Mouse (Mus musculus): ENCODE results near the gene Cdc42bpg. TPM values are rescaled to one million over a fixed set of nuclear protein-coding genes. Genes with fewer than 3 reads are reported as not detected.
A peak's percentile ranks its signal among the peaks of the same experiment; 100 is the strongest.

Cdc42bpg gene
- total RNA-seq (2014; fragmentation: Nextera tagmentation) (3.4 and 4.4 TPM in 2 replicates), total RNA-seq (2017) (3.1 and 3.7 TPM in 2 replicates)

DNA sequence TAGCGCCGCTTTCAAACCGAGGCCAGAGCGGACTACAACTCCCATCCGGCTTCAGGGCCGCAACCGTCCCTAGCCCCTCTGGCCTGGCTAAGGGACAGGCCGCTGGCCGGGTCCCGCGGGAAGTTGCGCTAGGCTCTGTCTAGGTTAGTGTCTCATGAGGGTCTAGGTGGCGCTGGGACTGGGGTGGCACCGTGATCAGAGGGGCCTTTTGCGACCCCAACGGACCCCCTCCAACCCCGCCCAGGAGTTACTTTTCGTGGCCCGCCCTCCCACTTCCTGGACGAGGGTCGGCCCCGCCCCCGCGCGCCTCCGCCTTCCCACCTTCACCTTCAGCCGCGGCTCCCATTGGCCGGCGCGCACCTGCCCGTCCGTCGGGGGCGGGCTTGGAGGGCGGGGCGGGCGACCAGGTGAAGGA is at the start of gene Cdc42bpg:
Gene Cdc42bpg (plus strand): TSS at position 320 of the 415 bp plus-strand sequence.
- peak; percentile 27; the same call in 1 of the 2 replicates for ATAC-seq (replicated peaks; ENCODE audit: low FRiP score, low TSS enrichment, poor library complexity, severe bottlenecking)

DNA sequence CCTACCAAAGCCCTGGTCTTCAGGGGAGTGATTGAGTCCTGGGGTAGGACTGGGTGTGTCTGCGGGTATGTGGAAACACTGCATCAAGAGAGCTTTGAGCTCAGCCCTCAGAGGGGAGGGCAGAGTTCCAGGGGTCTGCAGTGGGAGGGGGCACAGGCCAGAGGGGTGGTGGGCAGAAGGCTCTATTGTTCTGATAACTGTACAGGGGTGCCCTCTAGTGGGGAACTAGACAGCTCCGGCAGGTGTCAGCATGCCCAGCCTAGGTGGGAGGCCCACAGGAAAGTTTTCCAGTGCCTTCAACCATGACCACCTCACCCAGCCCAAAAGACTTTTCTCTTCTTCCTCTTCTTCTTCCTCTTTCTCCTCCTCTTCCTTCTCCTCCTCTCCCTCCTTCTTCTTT is 45.8 kb upstream of the Cdc42bpg start:
- no peak for ATAC-seq (replicated peaks; ENCODE audit: low FRiP score, low TSS enrichment, poor library complexity, severe bottlenecking)

DNA sequence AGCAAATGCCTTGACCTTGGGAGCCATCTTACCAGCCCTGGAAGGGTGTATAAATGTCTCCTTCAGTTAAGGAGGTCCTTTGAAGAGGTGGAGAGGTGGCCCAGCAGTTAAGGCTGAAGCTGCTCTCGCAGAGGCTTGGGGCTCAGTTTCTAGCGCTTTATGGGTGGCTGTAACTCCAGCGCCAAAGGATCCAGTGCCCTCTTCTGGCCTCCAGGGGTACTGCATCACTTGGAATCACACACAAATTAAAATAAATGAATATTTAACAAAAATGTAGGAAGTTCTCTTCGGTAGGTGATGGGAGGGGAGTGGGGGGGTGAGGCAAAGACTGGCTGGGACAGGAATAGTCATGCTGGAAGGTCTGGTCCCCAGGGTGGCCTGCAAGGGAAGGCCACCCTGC is 45.3 kb upstream of the Cdc42bpg start:
- no peak for ATAC-seq (replicated peaks; ENCODE audit: low FRiP score, low TSS enrichment, poor library complexity, severe bottlenecking)

DNA sequence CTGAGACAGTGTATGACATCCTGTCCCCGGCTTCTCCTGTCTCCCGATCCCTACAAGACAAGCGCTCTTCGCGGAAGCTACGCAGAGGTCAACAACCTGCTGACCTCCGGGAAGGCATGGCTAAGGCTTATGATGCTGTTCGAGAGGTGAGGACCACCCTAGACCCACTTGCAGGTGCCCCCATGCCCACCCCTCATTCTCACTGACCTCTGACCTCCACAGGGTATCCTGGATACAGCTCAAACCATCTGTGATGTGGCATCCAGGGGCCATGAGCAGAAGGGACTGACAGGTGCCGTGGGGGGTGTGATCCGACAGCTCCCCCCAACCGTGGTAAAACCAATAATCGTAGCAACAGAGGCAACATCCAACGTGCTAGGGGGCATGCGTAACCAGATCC is 44.9 kb upstream of the Cdc42bpg start:
- no peak for ATAC-seq (replicated peaks; ENCODE audit: low FRiP score, low TSS enrichment, poor library complexity, severe bottlenecking)

DNA sequence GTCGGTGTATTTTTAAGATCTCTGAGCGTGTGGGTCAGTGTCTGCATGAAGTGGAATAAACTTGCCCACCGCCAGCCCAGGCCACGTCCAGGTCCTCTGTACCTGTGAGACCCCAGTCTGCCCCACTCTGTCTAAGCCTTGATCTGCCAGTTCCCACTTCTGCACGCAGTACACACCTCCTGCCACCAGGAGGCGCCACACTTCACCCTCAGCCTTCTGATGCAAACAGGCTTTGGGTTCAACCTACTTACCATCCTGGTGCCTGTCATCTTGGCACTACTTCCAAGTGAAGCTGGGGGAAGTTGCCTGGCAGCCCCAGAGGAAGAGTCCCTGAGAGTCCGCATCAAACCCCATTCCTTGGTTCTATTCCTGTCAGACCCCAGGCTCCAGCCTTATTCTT is 44.0 kb upstream of the Cdc42bpg start:
- ATAC-seq (replicated peaks; ENCODE audit: low FRiP score, low TSS enrichment, poor library complexity, severe bottlenecking) = peak; percentile 32

DNA sequence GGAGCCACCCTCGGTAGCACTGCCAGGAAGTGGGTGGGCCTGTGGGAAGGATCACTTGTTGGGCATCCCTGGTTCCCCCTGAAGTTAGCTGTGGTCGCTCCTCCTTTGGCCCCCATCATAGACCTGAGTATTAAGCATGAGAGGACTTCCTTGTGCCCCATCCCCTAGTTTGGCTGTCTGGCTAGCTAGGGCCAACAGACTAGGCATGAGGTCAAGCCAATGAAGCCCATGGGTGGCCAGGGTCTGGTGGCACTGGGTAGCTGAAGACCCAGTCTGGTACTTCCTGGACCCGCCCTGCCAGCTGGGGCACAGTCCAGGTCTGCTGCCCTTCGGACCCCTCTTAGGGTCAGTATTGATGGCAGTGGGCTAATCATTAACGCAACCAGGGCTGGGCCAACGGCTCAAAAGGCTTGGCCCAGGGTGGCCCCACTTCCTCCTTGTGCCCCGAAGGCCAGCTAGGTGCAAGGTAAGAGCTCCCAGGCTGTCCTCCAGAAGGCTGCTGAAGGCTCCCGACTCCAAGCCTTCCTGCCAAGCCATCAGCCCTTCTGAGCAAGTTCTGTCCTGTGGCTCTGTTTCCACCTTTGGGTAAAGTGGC is 43.3 kb upstream of the Cdc42bpg start:
- ATAC-seq (replicated peaks; ENCODE audit: low FRiP score, low TSS enrichment, poor library complexity, severe bottlenecking) = no peak

DNA sequence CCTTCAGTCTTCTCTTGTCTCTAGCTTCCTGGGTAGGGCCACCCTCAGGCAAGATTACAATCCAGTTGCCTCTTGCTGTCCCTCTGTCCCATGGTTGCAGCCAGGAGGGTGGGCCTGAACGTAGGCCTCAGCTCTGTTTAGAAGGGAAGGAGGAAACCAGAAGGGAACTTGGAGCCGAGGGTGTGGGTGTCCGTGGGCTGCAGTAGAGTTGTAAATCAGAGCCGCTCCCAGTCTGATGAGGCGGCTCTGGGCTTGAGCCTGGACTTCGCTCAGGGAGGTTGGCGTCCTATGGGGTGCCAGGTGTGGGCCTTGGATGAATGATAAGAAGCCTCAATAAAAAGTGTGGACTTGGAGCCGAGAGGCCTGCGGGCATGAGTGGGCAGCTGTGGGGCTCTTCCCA is 42.1 kb upstream of the Cdc42bpg start:
- ATAC-seq (replicated peaks; ENCODE audit: low FRiP score, low TSS enrichment, poor library complexity, severe bottlenecking) = no peak

DNA sequence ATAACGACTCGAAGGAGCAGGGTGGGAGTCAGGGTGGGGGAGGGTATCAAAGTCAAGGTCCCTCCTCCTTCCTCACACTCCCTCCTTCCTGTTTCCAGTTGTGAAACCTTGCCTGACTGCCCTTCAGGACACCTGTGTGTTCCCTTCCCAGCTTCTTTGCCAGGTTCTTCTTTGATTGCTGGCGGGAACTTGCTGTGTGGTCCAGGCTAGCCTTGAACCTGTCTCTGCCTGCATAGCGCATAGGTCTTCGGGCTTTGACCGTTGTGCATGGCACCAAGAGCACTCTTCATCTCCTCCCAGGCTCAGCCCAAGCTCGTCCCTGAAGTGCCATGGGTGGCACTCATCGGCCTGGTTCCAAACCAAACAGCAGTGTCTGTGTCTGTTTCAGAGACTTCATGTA is 41.3 kb upstream of the Cdc42bpg start:
- ATAC-seq (replicated peaks; ENCODE audit: low FRiP score, low TSS enrichment, poor library complexity, severe bottlenecking) = no peak

DNA sequence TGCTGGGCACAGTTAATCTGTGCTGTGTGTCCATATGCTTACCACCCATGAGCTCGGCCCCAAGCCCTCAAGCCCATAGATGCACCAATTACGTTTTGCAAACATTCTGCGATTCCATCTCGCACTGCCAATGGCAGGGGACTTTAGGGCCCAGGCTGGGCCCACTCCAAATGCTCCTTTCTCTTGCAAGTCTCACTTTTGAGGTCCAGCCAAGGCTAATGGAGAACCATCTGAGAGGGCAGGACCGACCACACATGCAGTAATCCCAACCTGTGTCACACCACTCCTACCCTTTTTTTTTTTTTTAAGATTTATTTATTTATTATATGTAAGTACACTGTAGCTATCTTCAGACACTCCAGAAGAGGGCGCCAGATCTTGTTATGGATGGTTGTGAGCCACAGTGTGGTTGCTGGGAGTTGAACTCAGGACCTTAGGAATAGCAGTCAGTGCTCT is 40.5 kb upstream of the Cdc42bpg start:
- ATAC-seq (replicated peaks; ENCODE audit: low FRiP score, low TSS enrichment, poor library complexity, severe bottlenecking) = no peak

DNA sequence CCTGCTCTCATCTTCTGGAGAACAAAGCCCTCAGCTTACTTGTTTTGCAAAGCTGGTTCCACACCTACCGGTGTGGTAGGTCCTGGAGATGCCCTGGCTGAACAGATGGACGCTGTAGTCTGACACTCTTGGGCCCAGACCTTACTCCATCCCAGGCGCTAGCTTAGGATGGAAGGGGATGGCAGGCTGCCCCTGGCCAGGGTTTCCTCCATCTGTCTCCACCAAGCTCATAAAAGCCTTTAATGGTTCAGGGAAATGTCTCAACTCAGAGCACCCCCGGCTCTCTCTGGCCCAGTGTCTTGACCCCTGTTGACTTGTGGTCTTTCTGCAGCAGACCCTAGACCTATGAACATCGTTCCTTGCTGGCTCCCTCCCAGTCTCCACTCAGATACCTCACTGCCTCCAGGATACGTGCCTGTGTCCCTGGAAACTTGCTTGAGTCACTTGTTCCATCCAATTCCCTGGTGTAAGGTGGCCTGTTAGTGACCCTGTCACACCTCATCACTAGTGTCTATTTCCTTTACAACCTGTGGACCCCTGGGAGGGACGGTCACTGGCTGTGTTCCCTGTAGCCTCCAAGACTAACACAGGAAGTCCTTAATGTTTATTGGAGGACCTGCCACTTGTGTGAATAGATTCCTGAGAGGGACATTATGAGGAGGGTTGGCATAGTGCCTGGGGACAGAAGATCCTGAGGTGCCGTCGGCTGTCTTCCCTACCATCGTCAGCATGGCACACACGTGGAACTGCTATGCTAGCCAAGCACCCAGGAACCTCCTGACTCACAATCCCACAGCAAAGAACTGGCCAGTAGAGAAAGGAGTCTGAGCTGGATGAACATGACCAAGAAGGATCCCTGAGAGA is 38.7 kb upstream of the Cdc42bpg start:
- ATAC-seq (replicated peaks; ENCODE audit: low FRiP score, low TSS enrichment, poor library complexity, severe bottlenecking) = no peak

DNA sequence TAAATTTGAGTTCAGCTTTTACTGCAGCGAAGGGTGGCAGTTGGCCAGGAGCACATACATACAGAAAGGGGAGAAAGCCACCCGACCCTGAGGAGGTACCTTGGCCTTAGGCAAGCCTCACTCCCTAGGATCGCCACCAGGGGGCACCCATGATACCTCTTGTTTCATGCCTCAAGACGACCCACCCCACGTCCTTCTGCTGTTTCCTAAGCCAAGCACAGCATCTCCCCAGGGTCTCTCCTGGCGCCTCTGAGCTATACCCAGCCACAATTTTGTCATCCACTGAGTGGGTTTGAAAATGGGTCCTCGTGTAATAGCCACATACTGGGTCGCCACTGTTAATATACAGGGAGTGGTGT is 38.1 kb upstream of the Cdc42bpg start:
- peak; percentile 82 for ATAC-seq (replicated peaks; ENCODE audit: low FRiP score, low TSS enrichment, poor library complexity, severe bottlenecking)

DNA sequence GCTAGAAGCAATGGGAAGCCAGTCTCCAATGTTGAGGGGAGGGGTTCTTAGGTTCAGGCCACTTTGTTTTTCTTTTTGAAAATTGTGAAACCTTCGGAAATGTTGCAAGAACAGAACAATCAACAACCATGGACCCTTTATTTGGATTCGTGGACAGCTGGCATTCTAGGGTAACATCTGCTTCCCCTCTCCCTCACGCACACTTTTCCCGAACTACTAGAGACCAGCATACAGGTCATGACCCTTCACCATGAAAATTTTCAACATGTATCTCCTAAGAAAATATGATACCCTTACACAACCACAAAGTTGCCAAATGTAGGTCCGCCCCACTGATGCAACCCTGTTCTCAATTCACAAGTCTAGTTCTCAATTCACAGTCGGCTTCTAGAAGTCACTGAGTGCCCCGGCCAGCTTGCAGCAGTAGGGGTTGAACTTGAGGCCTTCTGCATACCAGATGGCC is 37.6 kb upstream of the Cdc42bpg start:
- ATAC-seq (replicated peaks; ENCODE audit: low FRiP score, low TSS enrichment, poor library complexity, severe bottlenecking) = no peak

DNA sequence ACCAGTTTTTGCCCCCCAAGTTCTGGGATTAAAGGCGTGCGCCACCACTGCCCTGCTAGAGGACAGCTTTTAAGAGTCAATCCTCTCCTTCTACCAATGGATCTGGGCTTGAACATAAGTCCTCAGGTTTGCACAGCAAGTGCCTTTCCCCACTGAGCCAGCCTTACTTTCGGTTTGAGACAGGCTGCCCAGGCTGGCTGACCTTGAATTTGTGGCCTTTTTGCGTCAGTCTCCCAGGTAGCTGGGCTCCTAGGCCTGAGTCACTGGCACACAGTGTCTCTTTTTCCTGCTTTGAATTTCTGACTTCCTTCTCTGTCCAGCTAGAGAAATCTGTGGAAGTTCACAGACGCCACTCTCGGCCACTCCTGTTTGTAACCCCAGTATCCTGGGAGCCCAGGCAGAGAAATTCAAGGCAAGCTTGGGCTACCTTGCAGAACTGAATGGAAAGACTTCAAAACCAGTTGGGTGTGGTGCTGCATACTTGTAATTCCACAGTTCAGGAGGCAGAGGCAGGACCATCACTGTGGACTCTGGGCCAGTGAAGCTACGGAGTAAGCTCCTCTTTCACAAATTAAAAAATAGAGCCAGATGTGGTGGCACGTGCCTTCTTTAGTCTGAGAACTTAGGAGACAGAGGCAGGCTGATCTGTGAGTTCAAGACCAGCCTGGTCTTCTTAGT is 36.3 kb upstream of the Cdc42bpg start:
- no peak for ATAC-seq (replicated peaks; ENCODE audit: low FRiP score, low TSS enrichment, poor library complexity, severe bottlenecking)

DNA sequence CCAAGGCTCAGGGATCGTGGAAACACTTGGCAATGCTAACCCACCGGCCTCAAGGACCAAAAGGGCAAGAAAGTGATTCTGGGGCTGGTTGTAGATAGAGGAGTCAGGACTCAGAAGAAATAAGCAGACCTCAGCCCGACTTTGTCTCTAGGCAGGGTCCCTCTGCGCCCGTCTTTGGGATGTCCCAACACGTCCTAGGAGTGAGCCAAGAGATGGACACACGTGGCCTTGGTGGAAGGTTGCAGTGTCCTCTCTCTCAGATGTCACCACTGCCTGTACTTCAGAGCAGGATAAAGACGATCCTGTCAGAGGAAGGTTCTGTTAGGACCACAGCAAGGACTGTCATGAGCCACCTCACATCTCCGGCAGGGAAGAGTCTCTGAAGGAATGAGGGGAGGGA is 35.6 kb upstream of the Cdc42bpg start:
- ATAC-seq (replicated peaks; ENCODE audit: low FRiP score, low TSS enrichment, poor library complexity, severe bottlenecking) = no peak

DNA sequence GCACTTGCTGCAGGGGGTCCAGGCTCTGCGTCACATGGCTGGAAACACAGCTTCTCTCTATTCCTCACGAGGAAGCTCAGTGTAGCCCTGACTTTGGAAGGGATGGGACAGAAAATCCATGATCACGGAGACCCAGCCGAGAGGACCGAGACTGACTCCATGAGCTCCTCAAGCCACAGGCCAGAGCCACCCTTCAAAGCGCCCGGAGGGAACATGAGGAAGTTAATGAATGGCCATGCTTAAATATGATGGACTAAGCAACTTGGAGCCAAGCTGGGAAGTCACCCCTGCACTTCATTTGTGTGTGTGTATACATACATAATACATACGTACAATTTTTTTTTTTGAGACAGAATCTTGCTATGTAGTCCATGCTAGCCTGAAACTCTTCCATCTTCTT is 35.0 kb upstream of the Cdc42bpg start:
- no peak for ATAC-seq (replicated peaks; ENCODE audit: low FRiP score, low TSS enrichment, poor library complexity, severe bottlenecking)

DNA sequence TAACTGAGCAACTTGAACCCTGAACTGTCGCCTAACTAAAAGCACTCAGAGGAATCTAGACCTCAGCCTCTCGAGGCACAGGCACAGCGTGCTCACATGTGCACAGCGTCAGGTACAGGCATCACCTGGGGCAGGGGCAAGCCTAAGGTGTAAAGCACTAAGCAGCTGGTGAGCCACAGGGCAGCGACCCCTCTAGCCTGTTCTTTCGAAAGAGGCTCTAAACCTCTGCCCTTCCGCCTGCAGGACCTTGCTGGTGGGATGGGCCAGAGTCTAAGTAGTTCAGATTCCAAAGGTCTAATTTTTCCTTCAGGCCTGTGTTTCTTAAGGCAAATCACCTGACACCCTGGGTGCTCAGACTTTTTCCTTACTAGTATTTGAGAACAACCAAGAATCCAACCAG is 34.2 kb upstream of the Cdc42bpg start:
- no peak for ATAC-seq (replicated peaks; ENCODE audit: low FRiP score, low TSS enrichment, poor library complexity, severe bottlenecking)

DNA sequence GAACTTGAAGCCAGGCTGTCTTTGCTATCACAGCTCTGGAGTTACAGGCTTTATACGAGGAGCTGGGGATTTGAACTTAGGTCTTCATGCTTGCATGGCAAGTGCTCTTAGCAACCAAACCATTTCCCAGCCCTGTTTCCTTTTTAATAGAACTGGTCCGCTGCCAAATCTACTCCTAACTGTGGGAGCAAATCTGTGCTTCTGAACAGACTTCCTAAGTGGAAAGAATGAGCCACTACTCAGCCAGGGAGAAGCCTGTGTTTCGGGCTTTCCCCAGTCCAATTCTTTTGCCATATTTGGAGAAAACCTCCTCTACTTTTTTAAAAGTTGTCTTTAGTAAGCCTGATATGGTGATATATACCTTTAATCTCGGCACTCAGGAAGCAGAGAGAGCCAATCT is 33.5 kb upstream of the Cdc42bpg start:
- no peak for ATAC-seq (replicated peaks; ENCODE audit: low FRiP score, low TSS enrichment, poor library complexity, severe bottlenecking)

DNA sequence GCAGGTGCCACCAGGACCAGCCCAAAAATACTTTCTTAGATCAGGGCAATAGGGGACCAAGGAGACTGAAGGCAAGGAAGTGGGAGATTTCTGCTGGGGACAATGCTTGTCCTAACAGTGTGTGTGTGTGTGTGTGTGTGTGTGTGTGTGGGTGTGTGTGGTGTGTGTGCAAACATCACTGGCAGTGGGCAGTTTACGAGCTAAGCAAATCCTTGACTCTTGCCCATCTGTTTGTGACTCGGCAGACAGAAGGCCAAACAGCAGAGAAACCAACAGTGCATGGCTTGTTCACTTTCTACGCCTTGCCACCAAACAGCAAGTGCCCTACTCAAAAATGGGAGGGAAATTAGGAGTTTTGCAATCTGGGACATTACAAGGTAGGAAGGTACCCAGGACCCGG is 32.7 kb upstream of the Cdc42bpg start:
- ATAC-seq (replicated peaks; ENCODE audit: low FRiP score, low TSS enrichment, poor library complexity, severe bottlenecking) = no peak

DNA sequence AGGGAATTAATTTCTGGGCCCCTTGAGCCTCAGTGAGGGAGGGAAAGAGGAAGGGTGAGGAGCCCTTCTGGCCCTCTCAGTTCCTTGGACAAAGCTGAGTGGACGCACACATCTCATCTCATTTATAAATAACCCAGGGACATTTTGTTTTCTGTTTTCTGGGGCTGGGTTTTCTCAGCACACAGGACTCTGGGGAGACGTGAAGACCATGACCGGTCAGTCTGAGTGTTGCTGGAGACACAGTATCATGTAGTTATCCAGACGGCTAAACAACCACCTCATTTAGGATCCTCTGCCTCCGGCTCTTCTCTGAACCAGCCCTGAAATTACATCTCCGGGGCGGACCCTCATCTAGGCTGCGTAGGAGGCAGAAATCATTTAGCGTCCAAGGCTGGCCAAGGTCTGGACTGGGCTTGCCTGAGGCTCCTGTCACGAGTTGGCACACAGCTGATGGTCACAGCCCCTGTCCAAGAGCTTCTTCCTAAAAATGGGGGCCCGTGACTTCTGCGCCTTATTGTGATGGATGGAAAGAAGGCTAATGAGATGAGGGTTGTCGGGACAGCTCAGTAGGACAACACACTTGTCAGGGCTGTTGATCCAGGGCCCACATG is 32.2 kb upstream of the Cdc42bpg start:
- ATAC-seq (replicated peaks; ENCODE audit: low FRiP score, low TSS enrichment, poor library complexity, severe bottlenecking) = no peak
